Mouse (Mus musculus) midbrain, embryonic 11.5 days (tissue): ENCODE measurements around the gene Cyp4f37. TPM values are rescaled to one million over a fixed set of nuclear protein-coding genes. Genes with fewer than 3 reads are reported as not detected.
"Not testable (repeated sequence)": the region's sequence is repeated elsewhere in the genome, so short reads cannot be mapped to it uniquely, and the experiment has no call there.

ENCODE experiments used
- ATAC-seq: fragments of 200-750 bp; cut with Nextera tagmentation; 2 replicates; pipeline ENCODE4 v1.8.0; 2017; ENCODE audit warnings: moderate TSS enrichment, moderate library complexity; ENCODE audit not compliant: low FRiP score
- DNase-seq: peaks from one replicate; pipeline ENCODE4 v3.0.0; 2015; ENCODE audit warnings: low spot score; ENCODE audit errors: missing footprints
- H3K27ac ChIP-seq: fragments of 300-500 bp; sonication (generic); 2 replicates; pipeline ENCODE4 v1.5.1; 2014; ENCODE audit warnings: low read depth, low read length
- H3K27me3 ChIP-seq: fragments of 300-500 bp; sonication (generic); 2 replicates; pipeline ENCODE4 v1.6.1; 2014; ENCODE audit warnings: mild to moderate bottlenecking, low read length, moderate library complexity, mixed read lengths; ENCODE audit not compliant: control insufficient read depth, insufficient read depth
- H3K36me3 ChIP-seq: fragments of 300-500 bp; sonication (generic); 2 replicates; pipeline ENCODE4 v1.6.1; 2014; ENCODE audit warnings: mild to moderate bottlenecking, low read length, moderate library complexity, mixed read lengths; ENCODE audit not compliant: control insufficient read depth, insufficient read depth
- H3K4me1 ChIP-seq: fragments of 300-500 bp; sonication (generic); 2 replicates; pipeline ENCODE4 v1.6.1; 2014; ENCODE audit warnings: low read length; ENCODE audit not compliant: control insufficient read depth, insufficient read depth
- H3K4me2 ChIP-seq: fragments of 300-500 bp; sonication (generic); 2 replicates; pipeline ENCODE4 v1.6.1; 2014; ENCODE audit warnings: mild to moderate bottlenecking, moderate library complexity
- H3K4me3 ChIP-seq: fragments of 300-500 bp; sonication (generic); 2 replicates; pipeline ENCODE4 v1.5.1; 2014; ENCODE audit warnings: low read depth, low read length
- H3K9ac ChIP-seq: fragments of 300-500 bp; sonication (generic); 2 replicates; pipeline ENCODE4 v1.6.1; 2014; ENCODE audit warnings: low read length
- H3K9me3 ChIP-seq: fragments of 300-500 bp; sonication (generic); 2 replicates; pipeline ENCODE4 v1.6.1; 2016; ENCODE audit warnings: low read length; ENCODE audit not compliant: control insufficient read depth
- WGBS: fragments of 180-500 bp; shearing (Covaris S2); extraction: QIAGEN DNeasy Blood & Tissue Kit; methylation state at CpG from one replicate; pipeline ENCODE4 v1.1.7; 2014; 5-methylcytosine and 5-hydroxymethylcytosine counted together
- polyA plus RNA-seq: library from polyadenylated mRNA; unstranded; fragments of >200 nt; fragmentation: Nextera tagmentation; extraction: Ambion mirVana; gene quantifications from 2 replicates; pipeline ENCODE4 v1.2.1, GENCODE M21; 2014

Gene Cyp4f37
- polyA plus RNA-seq = 0.32 TPM in 1 of 2 replicates, not detected in the other

DNA sequence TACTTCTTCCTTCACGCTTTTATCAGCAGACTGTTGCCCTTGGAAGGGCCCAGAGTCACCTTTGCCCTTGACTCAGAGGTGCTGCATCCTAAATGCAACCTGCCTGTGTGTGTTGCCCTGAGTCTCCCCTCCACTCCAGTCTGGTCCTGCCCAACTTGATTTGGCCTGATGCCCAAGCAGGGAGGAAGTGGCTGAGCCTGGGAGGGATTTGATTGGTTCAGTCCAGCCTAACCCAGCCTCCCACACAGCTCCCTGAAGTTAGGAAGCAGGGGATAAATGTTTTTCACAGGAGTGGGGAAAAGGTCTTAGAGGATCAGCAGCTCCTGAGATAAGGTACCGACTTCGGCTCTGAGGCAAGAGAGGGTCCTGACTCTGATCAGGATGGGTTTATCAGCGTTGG lies at the start of gene Cyp4f37:
TSS of gene Cyp4f37 (plus strand) at position 292 of the 400 bp plus-strand sequence.
- H3K4me1 ChIP-seq, H3K9me3 ChIP-seq, H3K27ac ChIP-seq, H3K27me3 ChIP-seq, H3K36me3 ChIP-seq, H3K4me3 ChIP-seq, ATAC-seq, H3K4me2 ChIP-seq, DNase-seq, H3K9ac ChIP-seq: not testable (repeated sequence)
- 71% methylated on average over 4 of the region's 4 CpGs for WGBS

DNA sequence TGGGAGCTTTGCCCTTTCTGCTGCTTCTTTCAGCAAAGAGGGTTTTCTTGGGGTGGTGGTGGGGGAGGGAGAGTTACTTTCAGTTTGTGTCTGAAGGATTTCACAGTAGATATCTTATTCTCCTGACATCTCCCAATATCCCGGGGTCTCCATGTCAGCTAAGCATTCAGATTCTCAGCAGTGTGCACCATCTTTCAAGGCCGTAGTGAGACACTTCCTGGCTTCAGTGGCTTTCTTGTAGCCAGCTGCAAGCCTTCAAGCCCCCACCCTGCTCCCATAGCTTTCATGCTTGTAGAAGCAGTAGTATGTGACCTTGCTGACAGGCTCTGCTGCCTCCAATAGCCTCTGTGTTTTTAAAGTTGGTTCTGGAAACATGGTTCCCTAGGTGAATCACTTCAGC lies 47.8 kb upstream of the Cyp4f37 start:
- not testable (repeated sequence) for H3K4me1 ChIP-seq

DNA sequence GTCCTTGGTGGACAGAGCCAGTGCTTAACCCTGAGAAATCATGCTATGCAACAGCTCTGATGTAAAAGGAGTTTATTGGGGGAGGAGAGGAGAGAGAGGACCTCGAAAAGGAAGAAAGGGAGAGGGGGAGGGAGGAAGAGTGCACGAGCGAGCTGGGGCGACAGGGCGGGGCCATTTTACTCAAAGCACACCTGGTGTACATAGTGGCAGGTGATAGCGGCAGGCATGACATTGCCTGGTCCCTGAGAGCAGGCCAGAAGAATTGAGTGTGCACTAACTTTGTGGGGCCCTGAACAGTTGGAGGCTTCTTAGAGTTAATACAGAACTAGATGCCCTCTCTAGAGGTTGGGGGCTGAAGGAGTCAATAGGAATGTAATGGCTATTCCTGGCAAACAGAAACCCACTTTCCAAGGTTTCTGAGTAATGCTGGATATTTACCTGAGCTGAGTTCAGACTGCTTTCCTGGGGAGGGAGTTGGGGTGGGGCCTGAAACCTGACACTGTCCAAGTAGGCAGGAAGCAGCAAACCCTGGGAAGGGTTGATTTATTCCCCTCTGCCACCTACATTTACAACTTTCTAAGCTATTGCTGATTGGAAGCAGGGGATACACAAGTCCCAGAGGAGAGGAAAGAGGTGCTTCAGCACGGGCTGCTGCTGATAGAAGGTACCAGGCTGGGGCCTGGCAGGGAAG lies 43.5 kb upstream of the Cyp4f37 start:
- no peaks in the 10 kb centered on the region for H3K36me3 ChIP-seq
- H3K4me1 ChIP-seq = no peaks in the 10 kb centered on the region
- H3K9ac ChIP-seq = no peak overlapping the region
- H3K27ac ChIP-seq = no peak overlapping the region
- 68% methylated on average over 7 of the region's 7 CpGs for WGBS
- DNase-seq = no peak
- H3K27me3 ChIP-seq = no peaks in the 10 kb centered on the region
- H3K4me2 ChIP-seq = no peak overlapping the region
- no peaks in the 10 kb centered on the region for H3K9me3 ChIP-seq
- no peak overlapping the region for H3K4me3 ChIP-seq
- ATAC-seq = no peak

More for the DNA sequence above, 47.8 kb upstream of the Cyp4f37 start:
- H3K4me3 ChIP-seq, H3K9ac ChIP-seq, H3K4me2 ChIP-seq, H3K27me3 ChIP-seq, ATAC-seq, H3K36me3 ChIP-seq, DNase-seq, H3K9me3 ChIP-seq, H3K27ac ChIP-seq: not testable (repeated sequence)
- WGBS = 56% methylated on average over 2 of the region's 2 CpGs

DNA sequence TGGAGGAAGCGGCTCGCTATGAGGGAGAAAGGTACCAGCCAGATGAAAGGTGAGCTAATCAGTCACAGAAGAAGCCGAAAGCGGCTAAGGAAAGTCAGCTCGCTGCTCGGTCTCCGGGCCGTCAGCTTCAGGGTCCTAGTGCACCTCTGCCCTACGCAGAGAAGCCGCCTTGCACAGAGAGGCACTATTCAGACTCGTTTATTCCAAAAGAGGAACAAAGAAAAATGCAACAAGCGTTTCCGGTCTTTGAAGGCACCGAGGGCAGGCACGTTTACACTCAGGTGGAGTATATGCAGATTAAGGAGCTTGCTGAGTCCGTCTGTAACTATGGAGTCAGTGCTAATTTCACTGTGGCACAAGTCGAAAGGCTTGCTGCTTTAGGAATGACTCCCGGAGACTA lies 24.6 kb upstream of the Cyp4f37 start:
- Histone ChIP-seq H3K4me2 (no peak overlapping the region), H3K9me3 (no peaks in the 10 kb centered on the region), H3K4me3 (no peak overlapping the region), H3K36me3 (no peaks in the 10 kb centered on the region), H3K27me3 (no peaks in the 10 kb centered on the region), H3K9ac (no peak overlapping the region), H3K4me1 (no peaks in the 10 kb centered on the region), H3K27ac (no peak overlapping the region)
- no peak for DNase-seq
- 89% methylated on average over 18 of the region's 18 CpGs for WGBS
- ATAC-seq = no peak

DNA sequence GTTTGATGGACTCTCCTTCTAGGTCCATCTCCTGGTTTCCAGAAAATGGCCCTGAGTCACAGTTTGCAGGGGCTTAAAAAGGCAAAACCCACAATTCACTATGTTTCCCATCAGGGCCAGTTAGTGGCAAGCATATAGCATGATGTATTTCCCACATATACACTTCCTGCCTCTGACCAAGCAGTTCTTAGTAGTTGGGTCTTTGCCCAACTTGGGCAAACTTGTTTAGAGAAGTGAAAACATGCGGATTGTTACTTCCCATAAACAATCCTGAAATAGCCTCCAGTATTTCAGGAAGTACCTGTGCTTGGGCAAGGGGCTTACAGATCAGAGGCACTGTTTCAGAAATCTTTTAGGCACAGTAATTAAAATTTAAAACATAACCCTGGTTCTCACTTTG lies 13.1 kb upstream of the Cyp4f37 start:
- H3K4me1 ChIP-seq = no peaks in the 10 kb centered on the region
- H3K4me2 ChIP-seq = no peak overlapping the region
- H3K27me3 ChIP-seq = no peaks in the 10 kb centered on the region
- 72% methylated on average over 1 of the region's 1 CpGs for WGBS
- H3K4me3 ChIP-seq = no peak overlapping the region
- H3K9me3 ChIP-seq = no peaks in the 10 kb centered on the region
- ATAC-seq (no peak), DNase-seq (no peak)
- H3K27ac ChIP-seq = no peak overlapping the region
- H3K36me3 ChIP-seq = no peaks in the 10 kb centered on the region
- H3K9ac ChIP-seq = no peak overlapping the region

DNA sequence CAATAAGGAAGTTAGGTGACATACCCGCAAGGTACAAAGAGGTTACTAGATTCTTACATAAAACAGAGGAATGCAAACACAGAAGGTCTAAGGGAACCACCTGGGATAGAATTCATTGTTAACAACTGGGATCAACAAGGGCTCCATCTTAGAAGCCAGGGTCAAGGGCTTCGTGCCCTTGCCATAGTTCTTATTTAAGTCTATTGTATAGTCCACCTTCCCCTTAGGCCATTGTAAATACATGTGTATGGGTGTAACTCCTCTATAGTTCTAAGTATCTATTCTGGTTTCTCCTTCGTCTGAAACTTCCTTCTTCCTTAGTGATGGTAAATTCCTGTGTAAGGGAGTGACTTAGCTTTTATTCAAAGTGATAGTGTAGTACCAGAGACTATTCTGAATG lies 10.9 kb upstream of the Cyp4f37 start:
- not testable (repeated sequence) for DNase-seq, H3K36me3 ChIP-seq
- 80% methylated on average over 3 of the region's 3 CpGs for WGBS

DNA sequence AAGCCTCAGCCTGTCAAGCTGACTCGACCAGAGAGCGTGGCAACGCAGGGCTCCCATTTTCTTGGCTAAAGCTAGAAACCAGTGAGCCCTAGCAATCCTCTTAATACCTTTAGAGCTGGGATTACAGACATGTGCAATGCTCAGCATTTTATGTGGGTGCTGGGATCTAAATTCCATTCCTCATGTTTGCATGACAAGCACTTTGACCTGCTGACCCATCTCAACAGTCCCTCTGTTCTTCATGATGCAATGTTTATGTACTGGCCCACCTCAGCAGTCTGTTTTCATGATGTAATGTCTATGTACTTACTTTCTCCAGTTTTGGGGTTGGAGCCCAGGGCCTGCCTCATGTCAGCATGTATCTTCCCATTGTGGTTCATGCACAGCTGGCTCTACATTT lies 10.2 kb upstream of the Cyp4f37 start:
- ATAC-seq = no peak
- no peak overlapping the region for H3K27ac ChIP-seq
- 82% methylated on average over 3 of the region's 3 CpGs for WGBS
- no peaks in the 10 kb centered on the region for H3K4me1 ChIP-seq
- no peaks in the 10 kb centered on the region for H3K36me3 ChIP-seq
- no peaks in the 10 kb centered on the region for H3K9me3 ChIP-seq
- H3K4me3 ChIP-seq = no peak overlapping the region
- H3K9ac ChIP-seq = no peak overlapping the region
- no peak overlapping the region for H3K4me2 ChIP-seq
- no peaks in the 10 kb centered on the region for H3K27me3 ChIP-seq
- DNase-seq = no peak

More for the DNA sequence above, 10.9 kb upstream of the Cyp4f37 start:
- H3K4me2 ChIP-seq, H3K4me3 ChIP-seq, H3K27ac ChIP-seq, H3K27me3 ChIP-seq, ATAC-seq, H3K9me3 ChIP-seq, H3K4me1 ChIP-seq, H3K9ac ChIP-seq: not testable (repeated sequence)

DNA sequence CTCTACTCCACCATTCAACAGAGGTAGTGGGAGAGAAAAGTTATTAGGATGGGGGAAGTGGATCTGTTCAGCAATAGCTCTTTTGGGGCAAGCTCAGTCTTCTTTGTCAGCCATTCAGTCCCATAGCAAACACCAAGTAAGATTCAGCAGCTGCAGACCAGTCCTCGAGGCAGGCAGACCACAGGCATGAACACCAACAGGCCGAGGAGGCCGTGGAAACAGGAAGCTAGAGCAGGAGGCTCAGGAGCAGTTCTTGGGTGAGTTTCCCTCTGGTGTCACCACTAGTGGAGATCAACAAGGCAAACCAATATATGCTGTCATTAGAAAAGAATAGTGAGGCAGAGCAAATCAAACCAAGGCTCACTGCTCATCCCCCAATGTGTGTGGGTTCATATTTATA lies 8.7 kb upstream of the Cyp4f37 start:
- H3K36me3 ChIP-seq = no peaks in the 10 kb centered on the region
- H3K4me1 ChIP-seq = no peaks in the 10 kb centered on the region
- no peak overlapping the region for H3K27ac ChIP-seq
- no peak overlapping the region for H3K4me3 ChIP-seq
- no peak overlapping the region for H3K4me2 ChIP-seq
- H3K9me3 ChIP-seq = no peaks in the 10 kb centered on the region
- WGBS = 75% methylated on average over 3 of the region's 3 CpGs
- no peaks in the 10 kb centered on the region for H3K27me3 ChIP-seq
- ATAC-seq (no peak), DNase-seq (no peak)
- no peak overlapping the region for H3K9ac ChIP-seq

DNA sequence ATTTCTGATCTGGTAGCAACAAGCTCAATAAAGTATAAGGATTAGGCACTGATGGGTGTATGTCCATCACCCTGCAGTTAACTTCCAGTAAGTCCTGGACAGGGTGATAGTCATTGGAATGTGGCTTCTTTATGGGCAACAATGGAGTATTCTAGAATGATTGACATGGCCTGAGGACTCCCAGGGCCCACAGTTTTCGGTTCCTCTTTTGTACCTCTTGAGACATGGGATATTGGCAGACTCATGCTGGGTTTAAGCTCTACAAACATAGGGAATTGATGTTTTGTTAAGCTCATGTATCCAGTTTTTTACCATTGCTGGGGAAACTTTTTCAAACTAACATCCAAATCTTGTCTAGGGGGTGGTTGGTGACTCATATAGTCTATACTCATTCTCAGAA lies 3.9 kb upstream of the Cyp4f37 start:
- no peaks in the 10 kb centered on the region for H3K4me1 ChIP-seq
- 78% methylated on average over 1 of the region's 1 CpGs for WGBS
- no peak overlapping the region for H3K4me2 ChIP-seq

More for the DNA sequence above, 3.9 kb upstream of the Cyp4f37 start:
- Histone ChIP-seq H3K9me3 (peaks cover 3% of the 10 kb centered on the region; the same call in 1 of the 2 replicates), H3K9ac (no peak overlapping the region), H3K36me3 (no peaks in the 10 kb centered on the region), H3K4me3 (no peak overlapping the region), H3K27ac (no peak overlapping the region), H3K27me3 (no peaks in the 10 kb centered on the region)
- ATAC-seq (no peak), DNase-seq (no peak)
